ENCODE assay signal across 24 mouse cellular contexts in genomic region chr6:72190577-72190976, GRCm38 (mm10). TPM values are rescaled to one million over a fixed set of nuclear protein-coding genes. Genes with fewer than 3 reads are reported as not detected.
DNase-seq lines count a peak whose midpoint lies in the region; ATAC-seq lines count a peak whose summit lies in the region.
"Had no signal": no experiment of that assay in that cellular context is flagged by ENCODE, and none has a peak within 500 bp of the region (broad histone marks: within the 10 kb centered on the region; RNA-seq: fewer than 3 reads in every experiment).

No protein-coding gene starts in this region.

- 0 out of 2 replicates have a peak overlapping the region, but pooled peaks have one; percentile 20 for H3K9ac ChIP-seq in lung, embryonic 16.5 days (ENCODE audit: low read length)
- H3K9ac ChIP-seq in midbrain, embryonic 16.5 days (ENCODE audit: low read depth, low read length): no peak overlapping the region
- H3K9ac ChIP-seq: forebrain, embryonic 12.5 days; hindbrain, embryonic 14.5 days; liver, postnatal 0 days; midbrain, embryonic 12.5 days had no signal

- WGBS in heart, embryonic 10.5 days: 60% methylated on average over 5 of the region's 5 CpGs
- 42% methylated on average over 5 of the region's 5 CpGs for WGBS in lung, embryonic 16.5 days
- 61% methylated on average over 5 of the region's 5 CpGs for WGBS in midbrain, embryonic 16.5 days

- intact Hi-C loops in heart, postnatal 36 days (cut with DNase I): no loop called here

- H3K9me3 ChIP-seq in heart, embryonic 10.5 days: no peaks in the 10 kb centered on the region
- no peaks in the 10 kb centered on the region for H3K9me3 ChIP-seq in lung, embryonic 16.5 days (ENCODE audit: control insufficient read depth, low read length)
- H3K9me3 ChIP-seq in midbrain, embryonic 16.5 days (replicated peaks; ENCODE audit: control insufficient read depth, low read length, poor library complexity, severe bottlenecking): no peaks in the 10 kb centered on the region; the same call in 1 of the 2 replicates
- H3K9me3 ChIP-seq: forebrain, embryonic 12.5 days; midbrain, embryonic 12.5 days had no signal

- H3K4me3 ChIP-seq in heart, embryonic 10.5 days: no peak overlapping the region
- no peak overlapping the region for H3K4me3 ChIP-seq in lung, embryonic 16.5 days (ENCODE audit: low read length)
- H3K4me3 ChIP-seq in midbrain, embryonic 16.5 days (ENCODE audit: low read depth, low read length): no peak overlapping the region
- H3K4me3 ChIP-seq: forebrain, embryonic 12.5 days; layer of hippocampus, adult 2 months; midbrain, embryonic 12.5 days had no signal

- 0 out of 2 replicates have a peak overlapping the region, but pooled peaks have one; percentile 88 for H3K27ac ChIP-seq in heart, embryonic 10.5 days
- no peak overlapping the region for H3K27ac ChIP-seq in lung, embryonic 16.5 days (ENCODE audit: low read length)
- H3K27ac ChIP-seq in midbrain, embryonic 16.5 days (ENCODE audit: low read length): no peak overlapping the region
- H3K27ac ChIP-seq: forebrain, embryonic 12.5 days; hindbrain, embryonic 14.5 days; kidney, postnatal 0 days; layer of hippocampus, adult 2 months; midbrain, embryonic 12.5 days had no signal

- no peak for ATAC-seq in lung, embryonic 16.5 days (ENCODE audit: low read depth)
- no peak for ATAC-seq in midbrain, embryonic 16.5 days
- ATAC-seq: intestine, postnatal 0 days; liver, postnatal 0 days had no signal

- no peak overlapping the region for H3K4me2 ChIP-seq in lung, embryonic 16.5 days (ENCODE audit: low read depth, low read length)
- H3K4me2 ChIP-seq in midbrain, embryonic 16.5 days (ENCODE audit: low read length): no peak overlapping the region
- H3K4me2 ChIP-seq: forebrain, embryonic 12.5 days; hindbrain, embryonic 14.5 days; midbrain, embryonic 12.5 days had no signal

- peaks cover 22% of the 10 kb centered on the region for H3K27me3 ChIP-seq in heart, embryonic 10.5 days (ENCODE audit: insufficient read depth, poor library complexity, severe bottlenecking)
- H3K27me3 ChIP-seq in lung, embryonic 16.5 days (ENCODE audit: control insufficient read depth, insufficient read depth, low read depth, low read length): no peaks in the 10 kb centered on the region
- peaks cover 11% of the 10 kb centered on the region; the same call in 1 of the 2 replicates for H3K27me3 ChIP-seq in midbrain, embryonic 16.5 days (ENCODE audit: control insufficient read depth, insufficient read depth, low read depth, low read length)

- no peak for DNase-seq in heart, embryonic 10.5 days (ENCODE audit: low spot score)
- DNase-seq in heart, postnatal 36 days: no peak
- no peak for DNase-seq in lung, postnatal 25 days (ENCODE audit: low spot score)
- DNase-seq in ZHBTc4 (ENCODE audit: low read depth, low spot score): peak; percentile 6
- peak; percentile 59 for DNase-seq in naive thymus-derived CD4-positive, alpha-beta T cell, adult 2 months (ENCODE audit: low read depth)
- no peak for DNase-seq in retina, postnatal 1 day
- DNase-seq: adrenal gland, postnatal 36 days; cerebellum, adult 18-20 months; heart, postnatal 10 days; layer of hippocampus, postnatal 36 days; liver, postnatal 0 days; lung, postnatal 4 days; right cerebral cortex, postnatal 14 days; spleen, adult 18-20 months had no signal

- peaks cover 27% of the 10 kb centered on the region for H3K4me1 ChIP-seq in heart, embryonic 10.5 days
- H3K4me1 ChIP-seq in lung, embryonic 16.5 days (replicated peaks; ENCODE audit: control insufficient read depth, insufficient read depth, low read length): peaks cover 26% of the 10 kb centered on the region
- peaks cover 6% of the 10 kb centered on the region for H3K4me1 ChIP-seq in midbrain, embryonic 16.5 days (ENCODE audit: control insufficient read depth, insufficient read depth, low read length)

- H3K36me3 ChIP-seq in heart, embryonic 10.5 days: no peaks in the 10 kb centered on the region
- H3K36me3 ChIP-seq in lung, embryonic 16.5 days (ENCODE audit: control insufficient read depth, insufficient read depth, low read length): no peaks in the 10 kb centered on the region
- no peaks in the 10 kb centered on the region for H3K36me3 ChIP-seq in midbrain, embryonic 16.5 days (ENCODE audit: control insufficient read depth, insufficient read depth, low read length)
- H3K36me3 ChIP-seq: forebrain, embryonic 12.5 days; midbrain, embryonic 12.5 days had no signal

RNA-seq across cellular contexts. Expression of gene Atoh8, which starts 44.8 kb away (rescaled TPM):
- polyA plus RNA-seq in heart, embryonic 10.5 days (2016; fragmentation: Nextera tagmentation; extraction: Ambion mirVana): 10.9 and 15.7 TPM in 2 replicates
- total RNA-seq in heart, postnatal 36 days (2021): 10 to 100 TPM in 1 of 2 experiments, 1 to 10 TPM in 1; 10.0 to 11.4 TPM
- 32.2 and 35.3 TPM in 2 replicates for polyA plus RNA-seq in lung, embryonic 16.5 days (2015; fragmentation: Nextera tagmentation; extraction: Ambion mirVana)
- 1.8 and 2.1 TPM in 2 replicates for polyA plus RNA-seq in midbrain, embryonic 16.5 days (2015; fragmentation: Nextera tagmentation; extraction: Ambion mirVana)
- total RNA-seq: granulocyte monocyte progenitor cell, adult 5-6 weeks; MEL had no signal

Comparison
In these comparisons a context has a peak if more than half of its experiments do, and no peak if none do; other contexts are left out.
1. DNase-seq: peak in ZHBTc4 (single experiment) and naive thymus-derived CD4-positive, alpha-beta T cell, adult 2 months (single experiment); none in heart, embryonic 10.5 days (single experiment), heart, postnatal 36 days (0 of 2), lung, postnatal 25 days (single experiment) and retina, postnatal 1 day (single experiment).